Mouse (Mus musculus): ENCODE measurements around the gene Serpina1e.
"Not testable (repeated sequence)": the region's sequence is repeated elsewhere in the genome, so short reads cannot be mapped to it uniquely, and the experiment has no call there.

The Serpina1e gene

DNA sequence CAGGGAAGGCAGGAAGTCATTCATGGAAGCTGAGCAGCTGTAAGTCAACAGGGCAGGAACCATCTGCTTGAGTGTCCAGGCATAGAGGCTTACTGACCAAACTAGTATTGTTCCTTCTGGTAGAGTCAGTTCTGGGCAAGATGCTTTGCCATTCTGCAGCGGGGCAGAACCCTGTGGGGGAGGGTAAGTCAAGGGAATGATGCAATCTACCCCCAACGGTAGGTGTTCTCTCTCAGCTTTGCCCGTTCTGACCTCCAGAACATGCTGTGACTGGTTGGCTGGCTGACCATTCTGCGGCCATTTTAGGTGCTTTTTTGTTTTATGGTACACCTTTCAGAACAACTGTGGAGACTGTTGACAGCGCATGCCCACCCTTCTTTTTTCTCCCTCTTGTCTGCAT lies 3.6 kb upstream of the Serpina1e start:
- DNase-seq = no peak

DNA sequence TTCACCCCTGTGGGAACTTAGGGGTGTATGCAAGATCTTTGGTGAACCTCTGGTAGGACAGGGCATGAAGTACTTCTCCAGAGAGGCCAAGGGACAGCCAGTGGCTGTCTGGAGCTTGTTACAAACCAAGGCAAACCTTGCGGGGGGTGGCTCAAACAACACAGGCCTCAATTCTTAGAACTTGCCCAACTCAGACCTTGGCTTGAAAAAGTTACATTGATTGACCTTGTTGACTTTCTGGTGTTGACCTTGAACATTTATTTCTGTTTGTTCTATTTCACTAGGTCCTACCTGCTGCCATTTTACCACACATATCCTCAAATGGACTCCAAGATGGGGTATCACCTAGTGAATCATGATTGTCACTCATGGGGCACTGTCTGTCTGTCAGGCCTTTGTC lies 2.9 kb upstream of the Serpina1e start:
- DNase-seq = no peak

DNA sequence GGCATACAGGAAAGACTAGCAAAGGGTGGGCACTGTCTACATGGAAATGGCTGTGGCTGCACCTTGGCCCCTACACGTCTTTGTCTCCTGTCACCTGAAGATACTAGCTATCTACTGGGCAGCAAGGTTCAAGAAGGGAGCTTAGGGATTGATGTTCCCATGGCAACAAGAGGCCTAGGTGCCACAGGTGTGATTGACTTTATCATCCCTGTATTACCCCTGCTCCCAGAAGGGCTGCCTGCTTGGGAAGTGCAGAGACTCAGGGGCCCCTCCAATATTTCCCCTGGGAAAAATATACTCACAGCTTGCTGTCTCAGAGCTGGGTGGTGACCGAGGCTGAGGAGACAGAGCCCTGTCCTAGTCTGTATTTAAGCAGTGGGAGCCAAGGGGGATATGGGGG lies 2.2 kb downstream of the Serpina1e start:
- DNase-seq = not testable (repeated sequence)

DNA sequence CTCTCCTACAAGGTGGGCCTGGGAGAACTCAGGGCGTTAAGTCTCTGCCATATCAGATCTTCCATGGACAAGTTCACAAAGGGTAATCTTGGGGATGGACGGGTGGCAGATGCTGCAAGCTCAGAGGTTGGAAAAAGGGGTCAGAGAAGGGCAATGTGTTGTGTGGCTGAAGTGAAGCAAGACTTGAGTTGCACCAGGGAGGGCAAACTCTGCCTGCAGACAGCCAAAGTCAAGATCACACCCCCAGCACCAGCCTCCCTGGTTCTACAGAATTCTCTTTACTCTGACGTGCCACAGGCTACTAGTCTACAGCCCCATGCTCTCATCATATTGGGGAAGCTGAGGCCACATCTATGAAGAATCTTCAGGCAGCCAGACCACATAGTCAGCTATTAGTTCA lies 5.8 kb downstream of the Serpina1e start:
- DNase-seq = not testable (repeated sequence)

DNA sequence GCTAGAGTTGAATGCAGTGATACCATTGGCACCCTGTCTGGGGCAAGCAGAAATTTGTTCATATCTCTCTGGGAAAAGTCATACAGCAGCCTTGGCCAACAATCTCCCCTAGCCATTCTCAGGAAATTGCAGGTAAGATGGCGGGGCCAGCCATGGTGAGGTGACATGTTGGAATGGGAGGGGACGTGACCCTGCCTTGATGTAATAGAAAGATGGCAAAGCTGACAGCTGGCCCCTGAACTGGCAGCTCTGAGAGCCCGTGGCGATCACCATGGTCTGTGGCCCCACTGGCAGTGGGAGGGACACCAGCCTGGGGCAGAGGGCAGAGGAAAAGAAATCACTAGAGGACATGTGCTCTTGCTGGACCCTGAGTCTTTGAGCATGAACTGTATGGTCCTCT lies 12.5 kb downstream of the Serpina1e start:
- no peak for DNase-seq

DNA sequence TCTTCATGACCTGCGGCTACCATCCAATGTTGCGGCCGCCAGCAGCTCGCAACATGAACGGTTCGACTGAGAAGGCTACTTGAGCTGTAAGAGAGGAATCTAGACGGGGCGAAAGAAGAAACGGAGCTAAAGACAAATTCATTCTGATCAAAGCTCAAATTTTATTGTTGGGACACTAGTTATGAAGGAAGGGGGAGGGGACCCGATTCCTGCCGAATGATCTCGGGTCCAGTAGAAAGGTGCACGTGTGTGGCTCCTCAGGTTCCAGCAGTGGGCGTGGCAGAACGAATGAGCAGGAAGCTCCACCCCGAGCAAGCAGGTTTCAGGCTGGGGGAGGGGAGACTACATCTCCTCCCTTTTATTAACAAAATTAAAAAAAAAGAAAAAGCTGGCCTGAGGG lies 49.6 kb downstream of the Serpina1e start:
- DNase-seq = not testable (repeated sequence)

DNA sequence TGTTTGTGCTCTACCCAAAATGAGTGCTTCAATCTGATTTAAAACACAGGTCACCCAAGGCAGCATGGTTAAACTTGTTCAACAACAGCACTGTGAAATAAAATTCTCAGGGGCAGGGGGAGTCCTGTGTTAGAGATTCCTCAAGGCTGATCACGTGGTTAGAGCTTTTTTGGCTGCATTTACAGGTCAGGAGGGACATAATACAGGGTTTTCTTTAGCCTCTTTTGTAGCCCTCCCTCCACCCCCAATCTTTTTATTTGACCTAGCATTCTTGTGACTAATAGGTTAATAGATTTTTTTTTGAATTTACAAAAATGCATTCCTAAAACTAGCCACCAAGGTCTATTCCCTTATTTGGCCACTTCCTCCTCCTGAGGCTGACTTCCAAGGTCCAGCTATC lies 51.0 kb downstream of the Serpina1e start:
- DNase-seq = not testable (repeated sequence)

DNA sequence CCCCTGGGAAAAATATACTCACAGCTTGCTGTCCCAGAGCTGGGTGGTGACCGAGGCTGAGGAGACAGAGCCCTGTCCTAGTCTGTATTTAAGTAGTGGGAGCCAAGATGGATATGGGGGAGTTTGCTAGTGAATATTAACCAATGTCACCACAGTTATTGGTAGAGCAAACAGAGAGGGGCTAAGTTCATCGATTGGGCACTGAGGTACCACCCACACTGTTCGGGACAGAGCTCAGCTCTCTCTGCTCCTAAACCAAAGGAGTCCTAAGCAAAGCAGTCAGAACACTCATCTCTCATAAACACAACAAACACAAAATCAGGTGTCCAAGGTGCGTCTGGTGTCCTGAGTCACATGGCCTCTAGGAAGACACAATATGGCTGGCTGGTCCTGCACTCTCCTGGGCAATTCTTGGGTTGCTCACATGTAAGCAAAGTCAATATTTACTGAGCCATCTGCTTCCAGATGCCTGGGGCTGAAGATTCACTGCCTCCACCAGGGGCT lies 53.9 kb downstream of the Serpina1e start, which contains the start of gene Serpina1c:
Gene Serpina1c (minus strand): TSS at position 51 of the 504 bp plus-strand sequence.
- not testable (repeated sequence) for DNase-seq

DNA sequence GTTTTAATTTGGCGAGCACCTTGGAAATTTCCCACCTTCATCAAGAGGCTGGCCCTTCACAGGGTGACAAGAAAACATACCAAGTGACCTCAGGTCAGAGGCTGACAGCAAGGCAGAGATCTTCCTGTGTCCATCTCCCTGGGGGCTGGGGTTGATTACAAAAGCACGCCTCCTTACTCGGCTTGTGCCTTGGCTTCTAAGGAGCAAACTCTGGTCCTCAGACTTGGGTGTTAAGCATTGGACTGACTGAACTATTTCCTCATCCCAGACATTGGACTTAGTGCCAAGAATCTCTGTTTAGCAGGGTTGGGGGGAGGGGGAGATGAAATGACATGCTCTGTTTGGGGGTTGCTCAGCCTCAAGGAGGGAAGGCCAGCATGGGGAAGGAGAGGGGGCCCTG lies 56.8 kb downstream of the Serpina1e start:
- not testable (repeated sequence) for DNase-seq
